Mouse (Mus musculus) liver, postnatal 0 days (tissue): ENCODE measurements at regions not wholly inside any gene's neighbourhood (a gene's known extent, or its start where the extent isn't known, plus 50 kb on each side); places are given as distances from the start of the nearest gene placed in this dataset.

ENCODE experiments used
- ATAC-seq: fragments of 200-750 bp; cut with Nextera tagmentation; 2 replicates; pipeline ENCODE4 v1.8.0; 2017; ENCODE audit warnings: mild to moderate bottlenecking, moderate library complexity
- DNase-seq: peaks from one replicate; pipeline ENCODE4 v3.0.0-alpha.2; 2016
- H3K27ac ChIP-seq: fragments of 300-500 bp; sonication (generic); 2 replicates; pipeline ENCODE4 v1.5.1; 2014; ENCODE audit warnings: antibody characterized with exemption, moderate library complexity, mild to moderate bottlenecking, low read depth
- H3K27me3 ChIP-seq: fragments of 300-500 bp; sonication (generic); 2 replicates; pipeline ENCODE4 v1.6.1; 2014; ENCODE audit warnings: low read length, control low read depth, mixed read lengths; ENCODE audit not compliant: insufficient read depth
- H3K36me3 ChIP-seq: fragments of 300-500 bp; sonication (generic); replicated peaks from 2 replicates; pipeline ENCODE4 v1.6.1; 2014; ENCODE audit warnings: mild to moderate bottlenecking, control low read depth, low read length, moderate library complexity, mixed read lengths; ENCODE audit not compliant: insufficient read depth
- H3K4me1 ChIP-seq: fragments of 300-500 bp; sonication (generic); 2 replicates; pipeline ENCODE4 v1.6.1; 2014; ENCODE audit warnings: antibody characterized with exemption, mild to moderate bottlenecking, control low read depth; ENCODE audit not compliant: insufficient read depth
- H3K4me2 ChIP-seq: fragments of 300-500 bp; sonication (generic); 2 replicates; pipeline ENCODE4 v1.6.1; 2014; ENCODE audit warnings: low read depth, mild to moderate bottlenecking, low read length, moderate library complexity, mixed read lengths
- H3K4me3 ChIP-seq: fragments of 300-500 bp; sonication (generic); 2 replicates; pipeline ENCODE4 v1.5.1; 2014; ENCODE audit warnings: low read depth, low read length
- H3K9ac ChIP-seq: fragments of 300-500 bp; sonication (generic); replicated peaks from 2 replicates; pipeline ENCODE4 v1.6.1; 2014; ENCODE audit warnings: mild to moderate bottlenecking, moderate library complexity
- H3K9me3 ChIP-seq: fragments of 300-500 bp; sonication (generic); 2 replicates; pipeline ENCODE4 v1.6.1; 2016; ENCODE audit warnings: mild to moderate bottlenecking, control low read depth, low read length, mixed read lengths
- CTCF ChIP-seq: sonication (generic); IDR thresholded peaks from 2 replicates; pipeline ENCODE4 v1.5.1; 2016; ENCODE audit warnings: antibody characterized with exemption, low read depth
- EP300 ChIP-seq: IDR thresholded peaks from 2 replicates; pipeline ENCODE4 v1.6.1; 2016; ENCODE audit warnings: antibody characterized with exemption, low read depth, mild to moderate bottlenecking
- WGBS: fragments of 180-500 bp; shearing (Covaris S2); extraction: QIAGEN DNeasy Blood & Tissue Kit; methylation state at CpG from one replicate; pipeline ENCODE4 v1.1.7; 2014; ENCODE audit not compliant: insufficient replicate concordance; 5-methylcytosine and 5-hydroxymethylcytosine counted together

- H3K4me3 ChIP-seq = no peak overlapping the region
- H3K4me2 ChIP-seq = no peak overlapping the region
- H3K9me3 ChIP-seq = no peaks in the 10 kb centered on the region
- H3K9ac ChIP-seq = no peak overlapping the region
- no peak for ATAC-seq
- WGBS = 45% methylated on average over 8 of the region's 8 CpGs
- TF ChIP-seq CTCF (no peak), EP300 (no peak)
- H3K36me3 ChIP-seq = no peaks in the 10 kb centered on the region
- no peak overlapping the region for H3K27ac ChIP-seq
- no peaks in the 10 kb centered on the region for H3K27me3 ChIP-seq
- no peak for DNase-seq
- H3K4me1 ChIP-seq = no peaks in the 10 kb centered on the region
These were observed 172.2 kb upstream of the Grik3 start for GRCm38 (mm10) chr4:125318293-125318692.

GRCm38 (mm10) chr4:125316876-125317275, 173.6 kb upstream of the Grik3 start:
- no peaks in the 10 kb centered on the region for H3K9me3 ChIP-seq
- ATAC-seq (no peak), DNase-seq (no peak)
- no peak overlapping the region for H3K9ac ChIP-seq
- no peaks in the 10 kb centered on the region for H3K27me3 ChIP-seq
- no peak overlapping the region for H3K4me2 ChIP-seq
- WGBS = 56% methylated on average over 3 of the region's 3 CpGs
- H3K4me1 ChIP-seq = no peaks in the 10 kb centered on the region
- H3K27ac ChIP-seq = no peak overlapping the region
- no peaks in the 10 kb centered on the region for H3K36me3 ChIP-seq
- H3K4me3 ChIP-seq = no peak overlapping the region
- TF ChIP-seq CTCF (no peak), EP300 (no peak)

GRCm38 (mm10) chr4:125315818-125316217, 174.7 kb upstream of the Grik3 start:
- no peak overlapping the region for H3K4me3 ChIP-seq
- H3K4me2 ChIP-seq = no peak overlapping the region
- H3K27ac ChIP-seq = no peak overlapping the region
- H3K4me1 ChIP-seq = no peaks in the 10 kb centered on the region
- 18% methylated on average over 6 of the region's 6 CpGs for WGBS
- no peaks in the 10 kb centered on the region for H3K36me3 ChIP-seq
- no peaks in the 10 kb centered on the region for H3K27me3 ChIP-seq
- ATAC-seq (no peak), DNase-seq (no peak)
- TF ChIP-seq CTCF (no peak), EP300 (no peak)
- no peaks in the 10 kb centered on the region for H3K9me3 ChIP-seq
- no peak overlapping the region for H3K9ac ChIP-seq

- WGBS = 70% methylated on average over 3 of the region's 3 CpGs
- no peak overlapping the region for H3K4me3 ChIP-seq
- ATAC-seq = no peak
- no peak overlapping the region for H3K27ac ChIP-seq
- H3K36me3 ChIP-seq = no peaks in the 10 kb centered on the region
- H3K9me3 ChIP-seq = no peaks in the 10 kb centered on the region
- no peaks in the 10 kb centered on the region for H3K4me1 ChIP-seq
- no peaks in the 10 kb centered on the region for H3K27me3 ChIP-seq
- H3K4me2 ChIP-seq = no peak overlapping the region
- no peak for DNase-seq
- no peak overlapping the region for H3K9ac ChIP-seq
- TF ChIP-seq EP300 (no peak), CTCF (no peak)
These were observed 176.6 kb upstream of the Grik3 start for GRCm38 (mm10) chr4:125313892-125314291.

GRCm38 (mm10) chr4:125313252-125313651, 177.2 kb upstream of the Grik3 start:
- H3K9ac ChIP-seq = no peak overlapping the region
- DNase-seq (no peak), ATAC-seq (no peak)
- no peak overlapping the region for H3K27ac ChIP-seq
- H3K9me3 ChIP-seq = no peaks in the 10 kb centered on the region
- no peak overlapping the region for H3K4me2 ChIP-seq
- no peak for TF ChIP-seq CTCF
- no peaks in the 10 kb centered on the region for H3K4me1 ChIP-seq
- no peaks in the 10 kb centered on the region for H3K27me3 ChIP-seq
- H3K36me3 ChIP-seq = no peaks in the 10 kb centered on the region
- H3K4me3 ChIP-seq = no peak overlapping the region
- WGBS = 10% methylated on average over 11 of the region's 11 CpGs

DNA sequence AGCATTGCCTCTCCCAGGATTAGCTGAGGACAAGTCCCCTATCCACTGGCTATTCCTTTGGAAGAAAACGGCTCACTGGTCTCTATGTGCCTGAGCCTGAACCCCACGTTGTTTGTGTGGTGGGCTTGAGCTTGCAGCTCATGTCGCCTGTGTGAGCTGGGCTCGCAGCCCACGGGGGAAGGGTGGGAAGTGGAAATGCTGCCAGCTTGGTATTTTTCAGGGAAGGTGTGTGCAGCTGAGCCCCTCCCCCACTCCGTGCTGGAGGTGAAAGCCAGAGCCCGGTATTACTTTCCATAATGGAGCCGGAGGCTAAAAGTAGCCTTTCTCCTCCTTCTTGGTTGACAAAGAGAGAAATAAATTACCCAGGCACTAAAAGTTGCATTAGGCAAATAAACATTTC, 180.5 kb upstream of the Zc3h12a start:
- Histone ChIP-seq H3K36me3 (no peaks in the 10 kb centered on the region), H3K27ac (no peak overlapping the region), H3K4me3 (no peak overlapping the region), H3K9me3 (no peaks in the 10 kb centered on the region), H3K4me2 (no peak overlapping the region), H3K27me3 (no peaks in the 10 kb centered on the region), H3K4me1 (no peaks in the 10 kb centered on the region), H3K9ac (no peak overlapping the region)
- ATAC-seq (no peak), DNase-seq (no peak)
- TF ChIP-seq CTCF (no peak), EP300 (no peak)
- WGBS = 47% methylated on average over 8 of the region's 8 CpGs

- H3K4me1 ChIP-seq = no peaks in the 10 kb centered on the region
- H3K4me2 ChIP-seq = no peak overlapping the region
- no peaks in the 10 kb centered on the region for H3K9me3 ChIP-seq
- no peak overlapping the region for H3K9ac ChIP-seq
- no peaks in the 10 kb centered on the region for H3K36me3 ChIP-seq
- no peaks in the 10 kb centered on the region for H3K27me3 ChIP-seq
- H3K4me3 ChIP-seq = no peak overlapping the region
- no peak for TF ChIP-seq EP300
- TF ChIP-seq CTCF = no peak
- ATAC-seq (no peak), DNase-seq (no peak)
- whole genome bisulfite sequencing = 64% methylated on average over 6 of the region's 6 CpGs
- no peak overlapping the region for H3K27ac ChIP-seq
These were observed 178.1 kb upstream of the Zc3h12a start for GRCm38 (mm10) chr4:125305766-125306165.
